Mouse (Mus musculus) intestine, embryonic 14.5 days (tissue): ENCODE data around the gene Prlr. TPM values are rescaled to one million over a fixed set of nuclear protein-coding genes. Genes with fewer than 3 reads are reported as not detected.

Source experiments
- ATAC-seq: fragments of 200-750 bp; cut with Nextera tagmentation; replicated peaks from 2 replicates; pipeline ENCODE4 v1.8.0; 2017; ENCODE audit warnings: low read depth, moderate number of reproducible peaks, moderate TSS enrichment, moderate library complexity; ENCODE audit not compliant: low FRiP score, low TSS enrichment
- DNase-seq: peaks from one replicate; pipeline ENCODE4 v3.0.0-alpha.2; 2018; ENCODE audit warnings: low spot score
- H3K27ac ChIP-seq: fragments of 300-500 bp; sonication (generic); 2 replicates; pipeline ENCODE4 v1.5.1; 2014; ENCODE audit warnings: low read depth, mild to moderate bottlenecking, control low read depth
- H3K27me3 ChIP-seq: fragments of 300-500 bp; sonication (generic); replicated peaks from 2 replicates; pipeline ENCODE4 v1.6.1; 2014; ENCODE audit warnings: low read length, control low read depth; ENCODE audit not compliant: control insufficient read depth, insufficient read depth
- H3K36me3 ChIP-seq: fragments of 300-500 bp; sonication (generic); 2 replicates; pipeline ENCODE4 v1.6.1; 2014; ENCODE audit warnings: low read length, control low read depth; ENCODE audit not compliant: control insufficient read depth, insufficient read depth
- H3K4me1 ChIP-seq: fragments of 300-500 bp; sonication (generic); replicated peaks from 2 replicates; pipeline ENCODE4 v1.6.1; 2014; ENCODE audit warnings: low read length, control low read depth, mixed read lengths; ENCODE audit not compliant: control insufficient read depth, insufficient read depth
- H3K4me2 ChIP-seq: fragments of 300-500 bp; sonication (generic); 2 replicates; pipeline ENCODE4 v1.6.1; 2014; ENCODE audit warnings: low read length
- H3K4me3 ChIP-seq: fragments of 300-500 bp; sonication (generic); 2 replicates; pipeline ENCODE4 v1.5.1; 2014; ENCODE audit warnings: low read depth, low read length, control low read depth, mixed read lengths
- H3K9ac ChIP-seq: fragments of 300-500 bp; sonication (generic); 2 replicates; pipeline ENCODE4 v1.6.1; 2014; ENCODE audit warnings: mild to moderate bottlenecking, low read length
- H3K9me3 ChIP-seq: fragments of 300-500 bp; sonication (generic); 2 replicates; pipeline ENCODE4 v1.6.1; 2016; ENCODE audit warnings: low read length, control low read depth; ENCODE audit not compliant: control insufficient read depth
- WGBS: fragments of 180-500 bp; shearing (Covaris S2); extraction: QIAGEN DNeasy Blood & Tissue Kit; methylation state at CpG from one replicate; pipeline ENCODE4 v1.1.7; 2014; 5-methylcytosine and 5-hydroxymethylcytosine counted together
- polyA plus RNA-seq: library from polyadenylated mRNA; unstranded; fragments of >200 nt; fragmentation: Nextera tagmentation; extraction: Ambion mirVana; gene quantifications from 2 replicates; pipeline ENCODE4 v1.2.1, GENCODE M21; 2014

The Prlr gene
- polyA plus RNA-seq, 1 experiment from 2014 or later: 10.7 TPM

- Histone ChIP-seq H3K9me3 (no peaks in the 10 kb centered on the region), H3K4me3 (peak overlapping the region; percentile 36), H3K27ac (no peak overlapping the region), H3K4me2 (peak overlapping the region; percentile 82), H3K4me1 (no peaks in the 10 kb centered on the region; the same call in 1 of the 2 replicates), H3K27me3 (no peaks in the 10 kb centered on the region), H3K36me3 (no peaks in the 10 kb centered on the region), H3K9ac (no peak overlapping the region; the same call in 1 of the 2 replicates)
- 4% methylated on average over 10 of the region's 10 CpGs for WGBS
- DNase-seq (no peak), ATAC-seq (0 out of 2 replicates have a peak, but pooled peaks have one; percentile 47)
Observed at GRCm38 (mm10) chr15:10178131-10178566, 1.1 kb downstream of the Prlr start.

- ATAC-seq (no peak), DNase-seq (no peak)
- Histone ChIP-seq H3K4me2 (no peak overlapping the region), H3K27ac (no peak overlapping the region), H3K9ac (no peak overlapping the region), H3K36me3 (no peaks in the 10 kb centered on the region), H3K27me3 (no peaks in the 10 kb centered on the region), H3K4me1 (no peaks in the 10 kb centered on the region; the same call in 1 of the 2 replicates), H3K4me3 (no peak overlapping the region), H3K9me3 (no peaks in the 10 kb centered on the region)
- 75% methylated on average over 4 of the region's 4 CpGs for WGBS
Observed at GRCm38 (mm10) chr15:10180694-10181093, 3.7 kb downstream of the Prlr start.

- H3K27ac ChIP-seq: no peak overlapping the region
- H3K4me1 ChIP-seq: no peaks in the 10 kb centered on the region
- H3K4me2 ChIP-seq: no peak overlapping the region
- 85% methylated on average over 6 of the region's 6 CpGs for WGBS
- no peak for DNase-seq
- H3K9me3 ChIP-seq: no peaks in the 10 kb centered on the region
- no peak for ATAC-seq
- H3K9ac ChIP-seq: no peak overlapping the region
- no peak overlapping the region for H3K4me3 ChIP-seq
- H3K36me3 ChIP-seq: no peaks in the 10 kb centered on the region
- H3K27me3 ChIP-seq: no peaks in the 10 kb centered on the region
Observed at GRCm38 (mm10) chr15:10192101-10192630, 15.1 kb downstream of the Prlr start.

- no peaks in the 10 kb centered on the region for H3K9me3 ChIP-seq
- H3K4me1 ChIP-seq: no peaks in the 10 kb centered on the region
- H3K4me2 ChIP-seq: no peak overlapping the region
- DNase-seq (no peak), ATAC-seq (no peak)
- no peak overlapping the region for H3K9ac ChIP-seq
- H3K36me3 ChIP-seq: no peaks in the 10 kb centered on the region
- H3K27ac ChIP-seq: no peak overlapping the region
- H3K4me3 ChIP-seq: no peak overlapping the region
- 86% methylated on average over 5 of the region's 5 CpGs for WGBS
- H3K27me3 ChIP-seq: no peaks in the 10 kb centered on the region
Observed at GRCm38 (mm10) chr15:10200991-10201390, 24.0 kb downstream of the Prlr start.

- Histone ChIP-seq H3K36me3 (no peaks in the 10 kb centered on the region), H3K9ac (no peak overlapping the region), H3K4me1 (no peaks in the 10 kb centered on the region), H3K27ac (no peak overlapping the region), H3K4me3 (no peak overlapping the region), H3K9me3 (no peaks in the 10 kb centered on the region), H3K4me2 (no peak overlapping the region), H3K27me3 (no peaks in the 10 kb centered on the region)
- ATAC-seq: no peak
- WGBS: 92% methylated on average over 7 of the region's 7 CpGs
- DNase-seq: no peak
Observed at GRCm38 (mm10) chr15:10202504-10203302, 25.7 kb downstream of the Prlr start.

GRCm38 (mm10) chr15:10210261-10210770, 33.3 kb downstream of the Prlr start:
- Histone ChIP-seq H3K27ac (no peak overlapping the region), H3K4me1 (no peaks in the 10 kb centered on the region), H3K36me3 (no peaks in the 10 kb centered on the region), H3K4me3 (no peak overlapping the region), H3K27me3 (no peaks in the 10 kb centered on the region), H3K4me2 (no peak overlapping the region), H3K9me3 (no peaks in the 10 kb centered on the region), H3K9ac (no peak overlapping the region)
- no peak for ATAC-seq
- DNase-seq: no peak
- WGBS: 53% methylated on average over 4 of the region's 4 CpGs

GRCm38 (mm10) chr15:10211992-10212391, 35.0 kb downstream of the Prlr start:
- ATAC-seq: no peak
- H3K4me1 ChIP-seq: no peaks in the 10 kb centered on the region
- no peak overlapping the region for H3K4me3 ChIP-seq
- DNase-seq: no peak
- no peaks in the 10 kb centered on the region for H3K9me3 ChIP-seq
- H3K9ac ChIP-seq: no peak overlapping the region
- no peak overlapping the region for H3K27ac ChIP-seq
- H3K27me3 ChIP-seq: no peaks in the 10 kb centered on the region
- no peak overlapping the region for H3K4me2 ChIP-seq
- H3K36me3 ChIP-seq: no peaks in the 10 kb centered on the region

- WGBS: 85% methylated on average over 6 of the region's 6 CpGs
- no peaks in the 10 kb centered on the region for H3K27me3 ChIP-seq
- H3K9ac ChIP-seq: no peak overlapping the region
- no peak for ATAC-seq
- DNase-seq: no peak
- H3K9me3 ChIP-seq: no peaks in the 10 kb centered on the region
- H3K36me3 ChIP-seq: no peaks in the 10 kb centered on the region
- no peak overlapping the region for H3K4me3 ChIP-seq
- no peaks in the 10 kb centered on the region for H3K4me1 ChIP-seq
- no peak overlapping the region for H3K27ac ChIP-seq
- H3K4me2 ChIP-seq: no peak overlapping the region
Observed at GRCm38 (mm10) chr15:10213213-10213612, 36.2 kb downstream of the Prlr start.
